Mouse (Mus musculus): ENCODE results near the gene Irx5.
A peak's percentile ranks its signal among the peaks of the same experiment; 100 is the strongest.

Irx5 gene

GRCm38 (mm10) chr8:92357398-92357981 lies at the start of gene Irx5:
Irx5 (plus strand) TSS chr8:92357625.
- DNase-seq, result peak; percentile 35

GRCm38 (mm10) chr8:92312178-92312577 lies 45.2 kb upstream of the Irx5 start:
- no peak for DNase-seq

- no peak for DNase-seq
Observed at GRCm38 (mm10) chr8:92313707-92314106, 43.7 kb upstream of the Irx5 start.

- no peak for DNase-seq
Observed at GRCm38 (mm10) chr8:92323751-92324150, 33.7 kb upstream of the Irx5 start.

GRCm38 (mm10) chr8:92327176-92327575 lies 30.2 kb upstream of the Irx5 start:
- DNase-seq, result no peak

- DNase-seq, result peak; percentile 27
Observed at GRCm38 (mm10) chr8:92329273-92329672, 28.2 kb upstream of the Irx5 start.

GRCm38 (mm10) chr8:92331811-92332210 lies 25.6 kb upstream of the Irx5 start:
- DNase-seq, result no peak

GRCm38 (mm10) chr8:92333406-92333805 lies 24.0 kb upstream of the Irx5 start:
- DNase-seq, result no peak

- DNase-seq, result no peak
Observed at GRCm38 (mm10) chr8:92335079-92335478, 22.3 kb upstream of the Irx5 start.

- DNase-seq, result no peak
Observed at GRCm38 (mm10) chr8:92336041-92336440, 21.4 kb upstream of the Irx5 start.

- no peak for DNase-seq
Observed at GRCm38 (mm10) chr8:92343544-92343943, 13.9 kb upstream of the Irx5 start.

- no peak for DNase-seq
Observed at GRCm38 (mm10) chr8:92349898-92350486, 7.4 kb upstream of the Irx5 start.

- no peak for DNase-seq
Observed at GRCm38 (mm10) chr8:92353405-92353804, 4.0 kb upstream of the Irx5 start.

- DNase-seq, result no peak
Observed at GRCm38 (mm10) chr8:92354536-92355482, 2.6 kb upstream of the Irx5 start.

- DNase-seq, result peak; percentile 96
Observed at GRCm38 (mm10) chr8:92355701-92356612, 1.5 kb upstream of the Irx5 start.

GRCm38 (mm10) chr8:92356613-92357375 lies 631 bp upstream of the Irx5 start:
- no peak for DNase-seq

- DNase-seq, result peak; percentile 52
Observed at GRCm38 (mm10) chr8:92358141-92358999, 945 bp downstream of the Irx5 start.

GRCm38 (mm10) chr8:92359000-92359832 lies 1.8 kb downstream of the Irx5 start:
- peak; percentile 18 for DNase-seq

- peak; percentile 64 for DNase-seq
Observed at GRCm38 (mm10) chr8:92359833-92360082, 2.3 kb downstream of the Irx5 start.

Data from thymus, postnatal 4 days (tissue).